Mouse (Mus musculus): ENCODE results near the gene Ndufb7. TPM values are rescaled to one million over a fixed set of nuclear protein-coding genes. Genes with fewer than 3 reads are reported as not detected.

Ndufb7 gene
- polyA plus RNA-seq (2014; fragmentation: Illumina TruSeq; extraction: RNeasy Lipid Tissue Mini Kit (QIAGEN cat#74804); ENCODE audit: low read depth, low replicate concordance): 0.37 TPM

DNA sequence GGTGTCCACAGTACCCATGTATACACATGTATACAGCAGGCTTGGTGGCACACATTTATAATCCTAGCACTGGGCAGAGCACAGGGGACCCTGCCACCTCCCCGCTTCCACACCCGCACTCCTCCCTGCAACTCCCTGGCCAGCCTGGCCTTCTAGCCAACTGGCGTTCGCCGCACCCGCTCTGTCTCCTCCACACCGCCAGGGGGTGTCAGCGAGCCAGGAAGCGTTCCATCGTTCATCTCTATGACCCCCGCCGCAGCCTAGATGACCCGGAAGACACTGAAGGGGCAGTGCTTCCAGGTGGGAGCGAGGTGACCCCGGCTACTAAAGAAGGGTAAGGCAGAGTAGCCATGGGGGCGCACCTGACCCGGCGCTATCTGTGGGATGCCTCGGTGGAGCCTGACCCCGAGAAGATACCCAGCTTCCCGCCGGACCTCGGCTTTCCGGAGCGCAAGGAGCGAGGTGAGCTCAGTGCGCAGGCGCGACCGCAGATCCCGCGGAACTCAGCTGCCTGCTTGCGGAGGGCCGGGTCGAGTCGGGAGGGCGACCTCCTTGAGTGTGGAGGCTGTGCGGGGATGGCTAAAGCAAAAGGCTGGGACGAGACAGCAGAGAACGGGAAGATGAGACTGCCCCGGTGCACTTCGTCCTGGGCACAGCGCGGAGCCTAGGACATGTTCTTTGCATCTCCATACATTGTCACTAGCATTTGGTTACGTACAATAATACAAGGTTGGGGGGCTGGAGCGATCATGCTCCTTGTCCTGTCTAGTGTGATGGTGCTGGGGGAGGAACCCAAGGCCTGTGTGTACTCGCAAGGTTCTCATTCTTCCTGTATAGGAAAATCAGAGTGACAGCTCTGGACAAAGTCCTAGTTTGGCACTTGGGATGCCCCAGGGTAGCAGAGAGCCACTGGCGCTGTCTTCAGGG, at the start of gene Ndufb7:
Ndufb7 (plus strand) TSS at position 203 of the 927 bp plus-strand sequence.

DNA sequence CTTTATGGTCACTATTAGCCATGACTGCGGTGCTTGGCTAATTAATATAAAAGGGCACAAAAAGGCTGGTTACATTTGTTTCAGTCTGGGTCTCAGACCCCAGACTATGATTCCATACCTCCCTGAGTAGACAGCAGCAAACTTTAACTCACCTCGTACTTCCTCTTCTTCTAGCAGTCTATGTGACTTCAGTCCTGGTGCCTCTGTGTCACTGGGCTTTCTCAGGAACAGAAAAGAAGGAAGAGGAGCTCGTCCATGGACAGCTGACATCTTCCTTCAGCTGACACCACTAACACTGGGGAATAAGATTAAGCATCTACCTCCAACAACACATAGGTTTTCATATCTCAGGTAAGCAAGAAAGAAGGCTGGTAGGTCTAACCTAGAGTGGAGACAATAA, 30.7 kb upstream of the Ndufb7 start, which contains the start of gene Olfr370:
Olfr370 (plus strand) TSS at position 45 of the 400 bp plus-strand sequence.

DNA sequence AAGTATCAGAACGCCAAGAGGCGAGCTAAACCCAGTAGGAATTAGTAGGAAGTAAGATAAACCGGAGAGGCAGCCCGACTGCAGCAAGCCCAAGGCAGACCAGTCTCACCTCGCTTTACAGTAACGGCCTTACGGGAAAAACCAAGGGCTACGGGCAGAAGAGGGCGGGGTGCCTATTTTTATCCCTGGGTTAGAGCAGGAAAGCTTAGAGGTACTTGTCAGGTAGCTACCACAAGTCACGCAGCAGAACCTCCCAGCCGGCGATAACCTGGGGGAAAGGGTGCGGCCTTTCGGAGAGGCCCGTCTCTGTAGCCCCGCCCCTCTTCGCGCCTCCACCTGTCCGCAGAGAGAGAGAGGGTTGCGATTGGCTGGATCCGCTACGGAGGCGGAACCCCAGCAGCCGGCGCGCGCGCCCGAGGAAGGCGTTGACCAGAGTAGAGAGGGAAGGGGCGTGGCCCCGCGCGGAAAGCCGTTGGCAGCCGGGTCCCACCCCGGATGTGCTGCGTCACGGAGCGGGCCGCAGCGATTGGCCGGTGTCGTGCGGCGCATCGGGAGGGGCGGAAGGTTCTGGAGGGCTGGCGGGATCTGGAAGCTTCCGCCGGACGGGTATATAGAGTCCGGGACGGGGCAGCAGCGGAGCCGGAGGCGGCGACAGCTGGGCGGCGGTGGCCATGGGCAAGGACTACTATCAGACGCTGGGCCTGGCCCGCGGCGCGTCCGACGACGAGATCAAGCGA, 41.4 kb downstream of the Ndufb7 start, which contains the start of the genes Tecr and Dnajb1:
Tecr (minus strand) TSS at position 311 of the 737 bp plus-strand sequence.
Dnajb1 (plus strand) TSS at position 533 of the 737 bp plus-strand sequence.

Other genes with a start within 250 kb of the Ndufb7 start
- gene Elmod2, start 234.2 kb upstream of the Ndufb7 start, polyA plus RNA-seq (2014; fragmentation: Illumina TruSeq; extraction: RNeasy Lipid Tissue Mini Kit (QIAGEN cat#74804); ENCODE audit: low read depth, low replicate concordance): 24.2 TPM
- not detected for gene Mgat4d, start 218.2 kb upstream of the Ndufb7 start, polyA plus RNA-seq (2014; fragmentation: Illumina TruSeq; extraction: RNeasy Lipid Tissue Mini Kit (QIAGEN cat#74804); ENCODE audit: low read depth, low replicate concordance)
- 0.26 TPM for gene Clgn, start 176.8 kb upstream of the Ndufb7 start, polyA plus RNA-seq (2014; fragmentation: Illumina TruSeq; extraction: RNeasy Lipid Tissue Mini Kit (QIAGEN cat#74804); ENCODE audit: low read depth, low replicate concordance)
- 62.8 TPM for gene Scoc, start 108.3 kb upstream of the Ndufb7 start, polyA plus RNA-seq (2014; fragmentation: Illumina TruSeq; extraction: RNeasy Lipid Tissue Mini Kit (QIAGEN cat#74804); ENCODE audit: low read depth, low replicate concordance)
- not detected for gene Olfr370, start 30.9 kb upstream of the Ndufb7 start, polyA plus RNA-seq (2014; fragmentation: Illumina TruSeq; extraction: RNeasy Lipid Tissue Mini Kit (QIAGEN cat#74804); ENCODE audit: low read depth, low replicate concordance)
- 74.9 TPM for gene Tecr, start 41.3 kb downstream of the Ndufb7 start, polyA plus RNA-seq (2014; fragmentation: Illumina TruSeq; extraction: RNeasy Lipid Tissue Mini Kit (QIAGEN cat#74804); ENCODE audit: low read depth, low replicate concordance)
- gene Dnajb1, start 41.5 kb downstream of the Ndufb7 start, polyA plus RNA-seq (2014; fragmentation: Illumina TruSeq; extraction: RNeasy Lipid Tissue Mini Kit (QIAGEN cat#74804); ENCODE audit: low read depth, low replicate concordance): 5.4 TPM
- gene Gipc1, start 86.0 kb downstream of the Ndufb7 start, polyA plus RNA-seq (2014; fragmentation: Illumina TruSeq; extraction: RNeasy Lipid Tissue Mini Kit (QIAGEN cat#74804); ENCODE audit: low read depth, low replicate concordance): not detected
- gene Ptger1, start 100.0 kb downstream of the Ndufb7 start, polyA plus RNA-seq (2014; fragmentation: Illumina TruSeq; extraction: RNeasy Lipid Tissue Mini Kit (QIAGEN cat#74804); ENCODE audit: low read depth, low replicate concordance): not detected
- gene Pkn1, start 132.5 kb downstream of the Ndufb7 start, polyA plus RNA-seq (2014; fragmentation: Illumina TruSeq; extraction: RNeasy Lipid Tissue Mini Kit (QIAGEN cat#74804); ENCODE audit: low read depth, low replicate concordance): 2.8 TPM
- gene Ddx39, start 148.5 kb downstream of the Ndufb7 start, polyA plus RNA-seq (2014; fragmentation: Illumina TruSeq; extraction: RNeasy Lipid Tissue Mini Kit (QIAGEN cat#74804); ENCODE audit: low read depth, low replicate concordance): 3.0 TPM
- 3.3 TPM for gene Adgre5, start 174.7 kb downstream of the Ndufb7 start, polyA plus RNA-seq (2014; fragmentation: Illumina TruSeq; extraction: RNeasy Lipid Tissue Mini Kit (QIAGEN cat#74804); ENCODE audit: low read depth, low replicate concordance)

Measured in liver, adult 10 weeks (tissue).